Mouse (Mus musculus) splenic B cell, adult 2 months (primary cell): ENCODE data around the gene Cers5.

Experiments
- DNase-seq: peaks from one replicate; pipeline ENCODE4 v3.0.0-alpha.2; 2011; ENCODE audit warnings: low read depth, low spot score
- H3K27me3 ChIP-seq: 2 replicates; pipeline ENCODE4 v1.6.1; 2012; ENCODE audit warnings: mild to moderate bottlenecking, low read length, moderate library complexity, mixed read lengths; ENCODE audit not compliant: control insufficient read depth, poor library complexity, insufficient read depth, severe bottlenecking
- H3K36me3 ChIP-seq: 2 replicates; pipeline ENCODE4 v1.6.1; 2012; ENCODE audit warnings: mild to moderate bottlenecking, low read length, moderate library complexity, mixed read lengths; ENCODE audit not compliant: control insufficient read depth, poor library complexity, insufficient read depth, severe bottlenecking

Gene Cers5

DNA sequence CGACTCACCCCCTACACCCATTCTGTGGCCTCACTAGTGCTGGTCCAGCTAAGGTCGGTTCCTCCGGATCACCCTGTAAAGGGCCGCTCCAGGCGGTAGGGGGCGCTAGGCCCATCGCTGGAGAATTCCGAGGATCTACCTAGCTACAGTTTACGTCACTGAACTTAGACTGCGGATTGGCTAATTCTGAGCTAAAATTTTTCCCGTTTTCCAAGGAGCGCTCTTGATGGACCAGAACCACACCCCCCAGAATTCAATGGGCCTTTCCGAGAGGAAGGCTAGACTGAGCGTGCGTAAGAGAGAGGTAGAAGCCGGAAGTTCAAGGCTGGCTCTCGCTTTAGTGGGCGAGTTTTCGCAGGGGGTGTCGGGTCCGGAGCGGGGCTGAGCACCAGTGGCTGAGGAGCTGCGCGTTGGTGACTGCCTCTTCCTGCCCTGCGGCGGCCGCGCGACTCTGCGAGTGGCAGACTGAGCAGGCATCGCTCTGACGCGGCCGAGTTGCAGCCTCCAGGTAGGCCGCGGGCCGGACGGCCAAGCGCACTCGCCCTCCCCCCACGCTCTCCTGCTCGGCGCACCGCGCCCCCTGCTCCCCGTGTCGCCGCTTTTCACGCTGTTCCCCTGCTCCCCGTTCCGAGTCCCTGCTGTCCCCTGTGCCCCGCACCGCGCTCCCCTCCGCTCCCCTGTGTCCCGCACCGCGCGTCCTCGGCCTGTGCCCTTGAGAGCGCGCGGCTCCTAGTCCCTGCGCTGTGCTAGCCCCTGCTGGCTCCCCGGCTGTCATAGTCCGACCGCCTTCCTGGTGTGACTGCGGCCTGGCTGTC is 47.1 kb downstream of the Cers5 start, which contains the start of gene Cox14:
Cox14 (plus strand) TSS at position 278 of the 815 bp plus-strand sequence.
- DNase-seq = peak; percentile 97
- Histone ChIP-seq H3K27me3 (no peaks in the 10 kb centered on the region), H3K36me3 (peaks cover 8% of the 10 kb centered on the region; the same call in 1 of the 2 replicates)

DNA sequence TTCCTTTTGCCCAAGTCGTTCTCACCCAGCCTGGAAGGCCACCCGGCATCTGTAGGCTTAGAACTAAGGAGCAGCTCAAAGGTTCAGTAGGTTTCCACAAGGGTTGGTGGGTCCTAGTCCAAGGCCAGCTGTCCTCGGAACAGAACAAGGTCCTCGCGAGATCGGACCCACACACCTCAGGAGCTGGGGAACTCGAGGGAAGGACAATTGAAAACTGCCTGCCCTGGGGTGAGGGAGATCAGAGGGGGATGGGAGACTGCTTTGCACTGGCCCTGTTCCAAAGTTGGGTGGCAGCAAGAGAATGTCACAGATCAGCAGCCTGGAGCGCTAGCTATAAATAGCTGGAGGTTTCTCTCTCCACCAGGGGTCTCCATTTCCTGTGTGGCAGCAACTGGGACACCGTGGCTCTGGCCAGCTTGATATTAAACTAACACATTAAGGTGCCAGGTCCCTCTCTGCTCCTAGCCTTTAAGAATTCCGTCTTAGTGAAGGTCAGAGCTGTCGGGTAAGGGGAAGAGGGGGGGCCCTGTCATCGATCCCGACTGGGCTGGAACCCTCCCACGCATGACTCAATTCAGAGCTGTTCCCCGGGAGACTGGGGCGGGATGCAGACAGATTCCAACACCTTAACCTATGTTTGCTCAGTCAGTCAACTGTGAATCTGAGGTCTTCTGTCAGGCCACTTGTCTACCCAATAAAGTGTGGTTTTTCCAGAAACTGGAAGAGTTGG is 48.2 kb downstream of the Cers5 start:
- Histone ChIP-seq H3K27me3 (no peaks in the 10 kb centered on the region), H3K36me3 (peaks cover 8% of the 10 kb centered on the region; the same call in 1 of the 2 replicates)
- peak; percentile 56 for DNase-seq

DNA sequence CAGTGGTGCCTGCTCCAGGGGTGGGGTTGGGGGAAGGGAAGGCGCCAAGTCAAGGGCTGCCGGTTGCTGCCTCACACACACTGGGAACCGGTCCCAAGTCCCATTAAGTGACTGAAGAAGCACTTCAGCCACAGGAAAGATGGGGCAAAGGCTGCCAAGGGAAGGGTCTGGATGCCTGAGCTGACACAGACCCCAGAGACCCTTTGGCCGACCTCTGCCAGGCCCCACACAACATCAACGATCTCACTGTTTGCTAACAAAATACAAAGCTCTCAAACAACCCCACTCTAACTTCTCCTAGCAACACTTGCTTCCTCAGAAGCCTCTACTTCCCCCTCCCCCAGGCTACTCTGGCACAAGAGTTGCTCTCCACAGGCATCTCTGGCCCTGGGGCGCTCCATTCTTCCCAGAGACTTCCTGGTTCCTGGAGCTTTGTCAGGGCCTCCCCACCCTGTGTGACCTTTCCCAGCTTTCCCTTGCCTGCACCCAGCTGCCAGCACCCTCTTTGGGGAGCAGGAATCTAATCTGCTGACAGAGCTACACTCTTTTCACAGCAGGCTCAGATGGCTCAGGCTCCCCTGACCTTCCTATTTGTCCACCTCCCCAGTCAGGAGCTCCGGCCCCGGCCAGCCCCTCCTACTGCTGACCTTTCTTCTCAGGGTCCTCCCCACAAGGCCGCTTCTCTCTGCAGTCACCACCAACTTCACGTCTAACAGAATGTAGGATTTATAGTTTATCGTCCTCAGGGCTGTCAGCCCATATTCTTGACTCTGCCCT is 49.0 kb downstream of the Cers5 start:
- peaks cover 5% of the 10 kb centered on the region; the same call in 1 of the 2 replicates for H3K36me3 ChIP-seq
- H3K27me3 ChIP-seq = no peaks in the 10 kb centered on the region
- no peak for DNase-seq

DNA sequence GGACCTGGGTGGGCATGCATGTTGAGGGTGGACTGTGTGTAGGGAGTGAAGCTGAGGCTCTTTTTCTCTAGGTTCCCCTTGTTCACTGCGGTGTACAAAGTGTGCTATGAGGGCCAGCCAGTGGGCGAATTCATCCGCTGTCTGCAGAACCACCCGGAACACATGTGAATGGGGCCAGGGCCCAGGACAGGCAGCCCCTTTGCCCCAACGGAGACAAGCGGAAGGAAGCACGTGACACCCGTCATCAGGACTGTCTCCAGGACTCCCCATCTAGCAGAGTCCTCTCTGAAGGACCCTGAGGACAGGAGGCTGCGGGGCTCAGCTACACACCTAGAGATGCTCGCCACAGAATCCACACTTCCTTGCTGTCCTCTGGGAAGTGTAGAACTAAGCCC is 49.6 kb downstream of the Cers5 start:
- H3K36me3 ChIP-seq = peaks cover 4% of the 10 kb centered on the region; the same call in 1 of the 2 replicates
- peak; percentile 18 for DNase-seq
- no peaks in the 10 kb centered on the region for H3K27me3 ChIP-seq

DNA sequence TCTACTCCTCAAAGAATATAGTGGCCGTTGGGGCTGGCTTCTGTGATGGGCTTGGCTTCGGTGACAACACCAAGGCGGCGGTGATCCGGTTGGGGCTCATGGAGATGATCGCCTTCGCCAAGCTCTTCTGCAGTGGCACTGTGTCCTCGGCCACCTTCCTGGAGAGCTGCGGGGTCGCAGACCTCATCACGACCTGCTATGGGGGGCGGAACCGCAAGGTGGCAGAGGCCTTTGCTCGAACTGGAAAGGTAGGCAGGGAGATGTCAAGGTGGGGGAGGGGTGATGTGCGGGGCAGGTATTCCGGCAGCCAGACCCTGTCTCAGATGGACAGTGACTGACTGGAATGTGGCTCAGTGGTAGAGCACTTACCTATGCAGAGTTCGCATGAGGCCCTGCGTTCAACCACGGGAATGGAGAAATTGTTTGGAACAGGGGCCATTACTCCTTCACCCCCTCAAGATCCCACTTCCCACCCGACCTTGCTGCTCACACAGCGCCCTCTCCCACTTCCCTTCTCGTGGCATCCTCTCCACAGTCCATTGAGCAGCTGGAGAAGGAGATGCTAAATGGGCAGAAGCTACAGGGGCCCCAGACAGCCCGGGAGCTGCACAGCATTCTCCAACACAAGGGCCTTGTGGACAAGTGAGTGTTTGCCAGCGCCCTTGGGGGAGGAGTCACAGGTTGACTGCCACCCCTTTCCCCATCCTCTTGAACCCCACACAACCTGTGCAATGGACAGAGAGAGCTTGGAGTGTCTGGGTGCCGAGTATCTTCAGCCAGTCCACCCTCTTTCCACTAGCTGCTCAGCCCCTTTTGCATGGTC is 50.6 kb downstream of the Cers5 start:
- H3K27me3 ChIP-seq = no peaks in the 10 kb centered on the region
- DNase-seq = no peak
- H3K36me3 ChIP-seq = no peaks in the 10 kb centered on the region

DNA sequence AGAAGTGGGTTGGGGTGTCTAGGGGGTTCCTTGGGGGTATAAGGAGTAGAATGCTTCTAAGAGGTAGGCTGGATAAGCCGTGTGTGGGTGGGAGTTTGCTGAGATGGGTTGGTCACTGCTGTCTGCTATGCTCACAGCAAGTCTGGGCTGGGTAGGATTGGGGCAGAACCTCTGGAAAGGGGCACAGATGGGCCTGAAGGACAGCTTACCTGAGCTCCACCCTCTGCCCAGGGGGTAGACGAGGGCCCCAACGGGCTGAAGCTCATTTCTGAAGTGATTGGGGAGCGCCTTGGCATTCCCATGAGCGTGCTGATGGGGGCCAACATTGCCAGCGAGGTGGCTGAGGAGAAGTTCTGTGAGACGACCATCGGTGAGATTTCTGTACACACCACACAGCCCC is 52.8 kb downstream of the Cers5 start:
- no peaks in the 10 kb centered on the region for H3K36me3 ChIP-seq
- DNase-seq = no peak

GRCm38 (mm10) chr15:99718461-99719021 is 54.1 kb downstream of the Cers5 start:
- H3K36me3 ChIP-seq = no peaks in the 10 kb centered on the region
- H3K27me3 ChIP-seq = no peaks in the 10 kb centered on the region
- DNase-seq = no peak

More for the DNA sequence above, 52.8 kb downstream of the Cers5 start:
- H3K27me3 ChIP-seq = no peaks in the 10 kb centered on the region

DNA sequence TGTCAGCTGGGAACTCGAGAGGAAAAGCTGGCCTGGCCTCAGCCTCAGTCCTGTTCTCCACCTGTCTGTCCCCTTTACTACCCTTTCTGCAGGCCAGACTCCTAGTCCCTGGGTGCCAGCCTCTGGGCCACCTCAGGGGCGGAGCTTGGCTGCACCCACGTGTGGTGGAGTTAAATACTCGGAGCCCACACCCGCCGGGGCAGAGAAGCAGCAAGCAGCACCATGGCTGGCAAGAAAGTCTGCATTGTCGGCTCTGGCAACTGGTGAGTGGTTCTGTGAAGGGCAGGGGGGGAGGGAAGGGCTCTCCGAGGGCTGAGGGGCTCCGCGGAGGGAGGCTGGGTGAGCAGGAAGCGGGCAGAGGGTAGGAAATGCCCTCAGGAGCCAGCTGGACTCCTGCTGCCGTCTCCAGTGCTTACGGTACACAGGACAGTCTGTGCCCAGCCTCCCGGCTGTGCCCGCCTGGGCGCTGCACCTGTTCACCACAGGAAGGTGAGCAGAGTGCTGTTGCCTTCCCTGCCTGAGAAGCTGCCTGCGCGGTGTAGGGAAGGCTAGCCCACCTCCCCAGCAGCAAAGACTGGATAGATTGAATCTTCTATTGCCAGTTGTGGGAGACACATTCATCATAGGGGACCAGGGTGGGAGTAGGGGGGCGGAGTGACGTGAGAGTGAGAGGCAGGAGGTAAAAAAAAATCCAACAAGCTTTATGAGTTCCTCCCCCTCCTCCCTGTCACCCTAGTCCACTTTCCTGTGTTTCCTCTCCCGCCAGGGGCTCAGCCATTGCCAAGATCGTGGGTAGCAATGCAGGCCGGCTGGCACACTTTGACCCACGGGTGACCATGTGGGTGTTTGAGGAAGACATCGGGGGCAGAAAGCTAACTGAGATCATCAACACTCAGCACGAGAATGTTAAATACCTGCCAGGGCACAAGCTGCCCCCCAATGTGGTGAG is 55.0 kb downstream of the Cers5 start, which contains the start of gene Gpd1:
Gpd1 (plus strand) TSS at position 130 of the 949 bp plus-strand sequence.
- Histone ChIP-seq H3K36me3 (peaks cover 2% of the 10 kb centered on the region; the same call in 1 of the 2 replicates), H3K27me3 (no peaks in the 10 kb centered on the region)
- DNase-seq = no peak

GRCm38 (mm10) chr15:99716814-99717213 is 55.9 kb downstream of the Cers5 start:
- Histone ChIP-seq H3K27me3 (no peaks in the 10 kb centered on the region), H3K36me3 (peaks cover 4% of the 10 kb centered on the region; the same call in 1 of the 2 replicates)
- no peak for DNase-seq

- no peak for DNase-seq
- Histone ChIP-seq H3K36me3 (peaks cover 8% of the 10 kb centered on the region), H3K27me3 (no peaks in the 10 kb centered on the region)
Measured at GRCm38 (mm10) chr15:99715982-99716746, 56.5 kb downstream of the Cers5 start.

DNA sequence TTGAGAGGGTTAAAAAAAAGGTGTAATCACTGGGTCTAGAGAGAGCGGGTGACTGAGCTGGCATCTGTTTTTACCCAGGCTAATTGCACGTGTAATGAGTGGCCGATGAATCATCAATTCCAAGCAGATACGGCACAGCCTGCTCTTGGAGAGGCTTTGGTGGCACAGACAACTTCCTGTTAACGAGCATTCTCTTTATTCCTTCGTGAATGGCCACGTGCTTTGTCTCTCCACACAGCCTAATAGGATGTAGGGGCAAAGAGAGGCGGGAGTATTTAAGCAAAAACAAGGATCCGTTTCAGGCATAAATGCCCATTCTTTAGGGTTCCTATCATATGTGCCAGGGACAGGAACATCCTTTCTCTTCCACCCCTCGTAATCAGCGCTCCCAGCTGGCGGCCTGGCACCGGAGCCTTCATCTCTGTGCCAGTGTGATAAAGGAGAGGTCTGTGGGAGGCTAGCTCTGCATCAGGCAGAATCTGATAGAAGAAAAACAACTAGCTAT is 57.3 kb downstream of the Cers5 start:
- Histone ChIP-seq H3K27me3 (no peaks in the 10 kb centered on the region), H3K36me3 (peaks cover 8% of the 10 kb centered on the region)
- no peak for DNase-seq

- H3K36me3 ChIP-seq = peaks cover 10% of the 10 kb centered on the region
- DNase-seq = peak; percentile 74
- no peaks in the 10 kb centered on the region for H3K27me3 ChIP-seq
Measured at GRCm38 (mm10) chr15:99714858-99715257, 57.8 kb downstream of the Cers5 start.
